Mouse (Mus musculus) testis, postnatal 14 days (tissue): ENCODE measurements around the gene Armc12.

ENCODE experiments used
- DNase-seq: peaks from one replicate; pipeline ENCODE4 v3.0.0; 2021; ENCODE audit warnings: low spot score

Gene Armc12

GRCm38 (mm10) chr17:28588591-28588990 is 58.0 kb downstream of the Armc12 start:
- no peak for DNase-seq
